20 mouse cellular contexts compared by ENCODE assay signal in the genomic region with DNA sequence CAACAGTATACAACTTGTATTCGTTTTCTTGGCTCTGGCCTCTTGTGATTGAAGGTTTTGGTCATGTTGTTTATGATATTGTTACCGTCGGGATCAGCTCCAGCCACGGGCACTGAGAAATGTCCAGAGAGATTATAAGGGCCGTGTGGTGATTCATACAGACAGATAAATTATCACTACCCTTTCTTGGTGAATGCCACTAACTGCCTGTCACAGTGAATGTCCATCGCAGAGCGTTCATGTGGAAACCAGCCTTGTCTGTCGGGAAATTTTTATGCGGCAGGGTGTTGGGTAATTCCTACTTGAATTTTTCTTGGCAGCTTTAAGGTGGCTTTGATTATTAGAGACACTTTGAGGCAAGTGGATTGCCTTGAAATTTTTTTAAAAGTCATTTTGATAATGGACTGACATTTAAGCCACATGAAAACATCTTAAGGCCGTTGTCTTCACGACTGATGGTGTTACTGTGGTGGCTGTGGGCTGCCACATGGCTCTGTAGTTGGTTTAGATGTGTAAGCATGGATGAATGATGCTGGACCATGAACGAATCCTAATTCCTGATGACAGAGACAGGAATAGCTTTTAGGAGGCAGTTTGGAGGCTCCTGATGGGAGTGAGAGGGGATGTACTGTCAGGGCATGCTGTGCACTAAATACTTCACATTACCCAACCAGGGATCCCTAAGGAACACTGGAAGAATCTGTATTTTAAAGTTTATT. TPM values are rescaled to one million over a fixed set of nuclear protein-coding genes. Genes with fewer than 3 reads are reported as not detected.
DNase-seq lines count a peak whose midpoint lies in the region; ATAC-seq and TF ChIP-seq lines count a peak whose summit lies in the region.
"Had no signal": no experiment of that assay in that cellular context is flagged by ENCODE, and none has a peak within 500 bp of the region (broad histone marks: within the 10 kb centered on the region; RNA-seq: fewer than 3 reads in every experiment).

No protein-coding gene starts in this region.

- H3K9me3 ChIP-seq in embryonic facial prominence, embryonic 14.5 days (ENCODE audit: control insufficient read depth, low read length): no peaks in the 10 kb centered on the region
- peaks cover 7% of the 10 kb centered on the region; the same call in 1 of the 2 replicates for H3K9me3 ChIP-seq in embryonic facial prominence, embryonic 10.5 days
- H3K9me3 ChIP-seq in lung, embryonic 14.5 days (ENCODE audit: low read depth, low read length): no peaks in the 10 kb centered on the region
- H3K9me3 ChIP-seq: limb, embryonic 15.5 days had no signal

- H3K4me2 ChIP-seq in embryonic facial prominence, embryonic 14.5 days (ENCODE audit: low read depth, low read length): no peak overlapping the region
- H3K4me2 ChIP-seq in lung, embryonic 14.5 days: no peak overlapping the region
- H3K4me2 ChIP-seq: limb, embryonic 15.5 days had no signal

- no peak overlapping the region for H3K4me3 ChIP-seq in embryonic facial prominence, embryonic 14.5 days (ENCODE audit: low read depth, low read length)
- no peak overlapping the region for H3K4me3 ChIP-seq in embryonic facial prominence, embryonic 10.5 days
- H3K4me3 ChIP-seq in lung, embryonic 14.5 days (ENCODE audit: low read depth, low read length): no peak overlapping the region
- H3K4me3 ChIP-seq: forebrain, embryonic 10.5 days; layer of hippocampus, adult 2 months; limb, embryonic 15.5 days; myocyte had no signal

- CTCF ChIA-PET in Patski (lab: Charles Lee): no interaction called here

- H3K4me1 ChIP-seq in embryonic facial prominence, embryonic 14.5 days (ENCODE audit: control insufficient read depth, insufficient read depth, low read length): no peaks in the 10 kb centered on the region
- H3K4me1 ChIP-seq in embryonic facial prominence, embryonic 10.5 days: peaks cover 5% of the 10 kb centered on the region; the same call in 1 of the 2 replicates
- no peaks in the 10 kb centered on the region for H3K4me1 ChIP-seq in lung, embryonic 14.5 days (ENCODE audit: insufficient read depth)
- H3K4me1 ChIP-seq: forebrain, embryonic 10.5 days had no signal

- no peaks in the 10 kb centered on the region for H3K36me3 ChIP-seq in embryonic facial prominence, embryonic 14.5 days (ENCODE audit: control insufficient read depth, insufficient read depth, low read length)
- H3K36me3 ChIP-seq in embryonic facial prominence, embryonic 10.5 days (replicated peaks): peaks cover 29% of the 10 kb centered on the region
- no peaks in the 10 kb centered on the region for H3K36me3 ChIP-seq in lung, embryonic 14.5 days (ENCODE audit: insufficient read depth)
- H3K36me3 ChIP-seq: limb, embryonic 15.5 days had no signal

- H3K27ac ChIP-seq in embryonic facial prominence, embryonic 14.5 days (replicated peaks; ENCODE audit: low read depth, low read length): no peak overlapping the region
- H3K27ac ChIP-seq in embryonic facial prominence, embryonic 10.5 days (replicated peaks): no peak overlapping the region
- H3K27ac ChIP-seq in lung, embryonic 14.5 days (ENCODE audit: low read depth): no peak overlapping the region
- H3K27ac ChIP-seq: forebrain, embryonic 10.5 days; layer of hippocampus, adult 2 months had no signal

- WGBS in embryonic facial prominence, embryonic 14.5 days: 79% methylated on average over 12 of the region's 12 CpGs
- 86% methylated on average over 12 of the region's 12 CpGs for WGBS in embryonic facial prominence, embryonic 10.5 days
- WGBS in lung, embryonic 14.5 days: 47% methylated on average over 12 of the region's 12 CpGs

- TF ChIP-seq CTCF in lung, embryonic 14.5 days (IDR thresholded peaks at IDR 0.05; ENCODE audit: low read depth): no peak
- no peak for TF ChIP-seq CTCF in Patski (IDR thresholded peaks at IDR 0.05)

- no peak overlapping the region for H3K9ac ChIP-seq in embryonic facial prominence, embryonic 14.5 days (ENCODE audit: low read depth, low read length)
- H3K9ac ChIP-seq in lung, embryonic 14.5 days: no peak overlapping the region
- H3K9ac ChIP-seq: forebrain, postnatal 0 days; limb, embryonic 15.5 days had no signal

- no peaks in the 10 kb centered on the region for H3K27me3 ChIP-seq in embryonic facial prominence, embryonic 14.5 days (replicated peaks; ENCODE audit: control insufficient read depth, insufficient read depth, low read length)
- no peaks in the 10 kb centered on the region for H3K27me3 ChIP-seq in embryonic facial prominence, embryonic 10.5 days (replicated peaks; ENCODE audit: low read depth, poor library complexity, severe bottlenecking)
- H3K27me3 ChIP-seq in lung, embryonic 14.5 days (ENCODE audit: insufficient read depth, low read length): no peaks in the 10 kb centered on the region
- no peaks in the 10 kb centered on the region for H3K27me3 ChIP-seq in Patski
- H3K27me3 ChIP-seq: limb, embryonic 15.5 days had no signal

- in situ Hi-C loops in Patski (cut with MboI; ENCODE audit: low pct_unique_long_range_greater_than_20kb): no loop called here

- DNase-seq in embryonic facial prominence, embryonic 14.5 days (ENCODE audit: low spot score): peak; percentile 32
- DNase-seq in embryonic facial prominence, embryonic 10.5 days (ENCODE audit: low spot score): no peak
- DNase-seq in lung, embryonic 14.5 days: peak; percentile 34
- DNase-seq in lung, postnatal 25 days (ENCODE audit: low spot score): no peak
- DNase-seq in Patski (ENCODE audit: low read depth, low spot score): peak; percentile 41
- peak; percentile 93 for DNase-seq in retina, embryonic 14.5 days (ENCODE audit: low spot score)
- DNase-seq in liver: no peak
- DNase-seq: cerebellum, postnatal 25 days; embryo, embryonic 11 days; forebrain, postnatal 0 days; gastrocnemius, postnatal 36 days; kidney, adult 18-20 months; kidney, postnatal 14 days; layer of hippocampus, postnatal 36 days; lung, postnatal 36 days; right cerebral cortex, adult 18-20 months had no signal

- no peak; the same call in 1 of the 2 replicates for ATAC-seq in embryonic facial prominence, embryonic 14.5 days (ENCODE audit: low read depth)
- ATAC-seq in lung, embryonic 14.5 days (ENCODE audit: insufficient read depth): no peak
- peak; percentile 25 for ATAC-seq in Patski
- ATAC-seq: forebrain, postnatal 0 days had no signal

- POLR2A ChIA-PET in Patski (lab: Charles Lee): interaction anchor here (1.4 kb wide), 1 partner anchor 83 kb away, joined by 3 read pairs; no protein-coding TSS in a partner anchor

RNA-seq across cellular contexts. Expression of a gene that starts 35.6 kb away (rescaled TPM):
- polyA plus RNA-seq in embryonic facial prominence, embryonic 14.5 days (2014; fragmentation: Nextera tagmentation; extraction: Ambion mirVana): 9.8 and 10.8 TPM in 2 replicates
- polyA plus RNA-seq in embryonic facial prominence, embryonic 10.5 days (2016; fragmentation: Nextera tagmentation; extraction: Ambion mirVana): 32.7 and 33.4 TPM in 2 replicates
- polyA plus RNA-seq in lung, embryonic 14.5 days (2014; fragmentation: Nextera tagmentation; extraction: Ambion mirVana): 11.2 and 14.8 TPM in 2 replicates
- polyA plus RNA-seq in Patski (2021): 1.7 TPM

Comparison
In these comparisons a context has a peak if more than half of its experiments do, and no peak if none do; other contexts are left out.
1. DNase-seq: peak in embryonic facial prominence, embryonic 14.5 days (single experiment), lung, embryonic 14.5 days (single experiment), Patski (single experiment) and retina, embryonic 14.5 days (single experiment); none in embryonic facial prominence, embryonic 10.5 days (single experiment), lung, postnatal 25 days (single experiment) and liver (single experiment).